Mouse (Mus musculus) kidney, postnatal 25 days (tissue): Measurements from ENCODE around the gene Olfr24.
"Not testable (repeated sequence)": the region's sequence is repeated elsewhere in the genome, so short reads cannot be mapped to it uniquely, and the experiment has no call there.

Source experiments
- DNase-seq, 2 experiments: peaks; one replicate each; pipeline ENCODE4 v3.0.0; 2021; ENCODE audit warnings: mixed read lengths in 2 of 2

Olfr24 gene

DNA sequence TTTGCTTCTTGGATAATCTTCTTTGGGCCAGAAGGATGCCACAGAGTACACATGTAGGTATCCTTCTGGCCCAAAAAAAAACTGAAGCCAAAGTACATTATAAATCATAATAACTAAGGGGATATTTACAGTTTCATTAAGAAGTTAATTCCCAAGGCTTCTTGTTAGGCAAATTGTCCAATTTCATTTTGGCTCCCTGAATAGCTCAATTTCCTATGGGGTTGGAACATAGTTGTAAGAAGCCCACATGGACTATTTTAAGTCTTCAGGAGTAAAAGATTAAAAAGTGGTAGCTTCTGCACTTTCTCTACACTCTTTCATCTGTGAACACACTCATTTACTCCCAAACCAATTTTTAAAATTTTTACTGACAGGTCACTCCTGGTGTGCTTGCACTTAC is at the start of gene Olfr24:
TSS of gene Olfr24 (minus strand) at position 101 of the 400 bp plus-strand sequence.
- DNase-seq = no peak

DNA sequence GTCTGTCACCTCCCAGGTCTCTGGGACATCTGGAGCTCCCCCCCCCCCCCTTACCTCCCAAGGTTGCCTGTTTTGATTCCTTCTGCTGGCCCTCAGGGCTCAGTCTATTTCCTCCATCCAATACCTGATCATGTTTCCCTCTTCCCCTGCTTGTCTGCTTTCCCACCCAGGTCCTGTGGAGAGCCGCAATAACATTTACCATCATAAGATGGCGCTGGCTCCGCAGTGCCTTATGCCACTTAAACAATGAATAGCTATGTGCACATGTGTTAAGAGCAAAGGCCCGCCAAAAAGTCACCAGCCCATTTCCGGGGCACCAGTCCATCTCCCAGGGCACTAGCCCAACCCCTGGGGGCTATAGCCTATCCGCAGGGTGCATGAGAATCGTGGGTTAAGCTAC is 21.5 kb upstream of the Olfr24 start:
- no peak for DNase-seq

DNA sequence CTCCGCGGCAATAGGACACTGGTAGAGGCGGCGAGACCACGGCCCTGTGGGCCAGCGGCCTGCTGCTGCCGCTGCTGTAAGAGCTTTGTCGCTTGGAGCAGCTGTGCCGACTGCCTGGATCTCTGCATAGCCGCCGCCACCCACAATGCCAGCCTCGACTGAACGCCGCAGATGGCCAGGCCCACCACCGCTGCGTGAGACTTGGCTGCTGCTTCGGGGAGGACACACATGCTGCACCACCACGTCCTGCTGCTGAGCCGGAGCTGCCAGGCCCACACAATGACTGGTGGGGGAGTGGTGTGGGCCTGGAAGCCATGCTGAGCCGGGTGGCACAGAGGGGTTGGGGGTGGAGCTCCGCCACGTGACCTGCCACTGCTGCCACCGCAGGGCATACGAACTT is 15.7 kb upstream of the Olfr24 start:
- DNase-seq = no peak

DNA sequence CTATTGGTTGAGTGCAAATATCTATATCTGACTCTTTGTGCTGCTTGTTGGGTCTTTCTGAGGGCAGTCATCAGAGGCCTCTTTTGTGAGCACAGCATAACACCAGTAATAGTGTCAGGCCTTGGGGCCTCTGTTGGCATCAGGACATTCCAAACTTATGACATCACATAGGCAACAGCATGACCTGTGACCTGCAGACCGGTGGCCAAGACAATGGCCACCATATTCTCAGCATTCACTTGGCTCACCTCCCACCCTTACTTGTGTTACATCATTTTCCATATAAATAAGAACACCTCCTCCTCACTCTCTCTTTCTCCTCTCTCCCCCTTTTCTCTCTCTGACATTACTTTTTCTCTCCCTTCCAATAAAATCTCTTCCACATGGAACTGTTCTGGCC is 15.2 kb upstream of the Olfr24 start:
- DNase-seq = no peak

DNA sequence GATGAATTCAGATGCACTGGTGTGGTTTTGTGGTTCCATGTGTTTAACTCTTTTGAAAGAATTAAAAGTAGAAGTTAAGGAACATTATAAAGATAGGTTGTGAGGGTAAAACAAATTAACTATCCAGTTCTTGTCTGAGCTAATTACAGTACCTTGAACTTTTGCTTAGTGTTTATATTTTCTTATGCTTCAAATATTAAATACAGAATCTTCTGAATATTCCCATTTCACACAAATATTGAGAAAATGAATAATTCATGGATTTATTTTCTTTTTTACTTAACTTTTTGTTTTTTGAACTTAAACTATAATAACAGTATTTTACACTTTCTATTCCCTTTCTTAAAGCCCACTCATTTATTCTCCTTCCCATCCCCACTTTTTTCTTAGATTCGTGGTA is 8.2 kb downstream of the Olfr24 start:
- DNase-seq = no peak

DNA sequence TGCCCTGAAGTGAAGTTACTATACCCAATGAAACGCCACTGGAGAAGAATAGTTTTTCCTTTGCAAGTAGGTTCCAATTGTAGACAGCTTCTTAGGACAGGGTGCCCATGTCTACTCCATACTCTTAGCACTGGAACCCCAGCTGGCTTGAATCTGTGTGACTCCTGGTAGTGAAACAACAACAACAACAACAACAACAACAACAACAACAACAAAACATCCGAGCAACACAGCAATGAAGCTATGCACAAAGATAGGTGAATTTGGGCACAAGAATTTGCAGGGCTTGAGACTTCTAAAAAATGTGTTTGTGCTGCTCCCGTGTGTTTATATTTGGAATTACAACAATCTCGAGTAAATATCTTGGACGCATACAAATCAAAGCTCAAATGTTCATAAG is 19.2 kb downstream of the Olfr24 start:
- DNase-seq = no peak

DNA sequence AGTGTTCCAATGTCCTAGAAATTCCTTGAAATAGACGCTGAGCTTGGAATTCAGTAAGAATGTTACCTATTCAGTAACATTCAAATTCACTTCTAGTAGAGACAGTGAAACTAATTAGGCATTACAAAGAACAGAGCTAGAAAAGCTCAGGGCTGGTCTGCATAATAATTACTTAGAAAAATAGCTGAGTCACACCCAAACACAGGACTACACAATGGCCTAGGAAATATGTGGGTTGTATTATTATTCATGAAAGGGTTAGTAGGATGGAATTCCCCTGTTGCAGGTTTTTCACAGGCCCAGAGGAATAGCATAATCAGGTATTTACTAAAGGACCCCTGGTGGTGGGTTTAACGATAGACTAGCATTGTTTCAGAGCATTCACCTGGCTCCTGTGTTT is 29.6 kb downstream of the Olfr24 start:
- DNase-seq = not testable (repeated sequence)

DNA sequence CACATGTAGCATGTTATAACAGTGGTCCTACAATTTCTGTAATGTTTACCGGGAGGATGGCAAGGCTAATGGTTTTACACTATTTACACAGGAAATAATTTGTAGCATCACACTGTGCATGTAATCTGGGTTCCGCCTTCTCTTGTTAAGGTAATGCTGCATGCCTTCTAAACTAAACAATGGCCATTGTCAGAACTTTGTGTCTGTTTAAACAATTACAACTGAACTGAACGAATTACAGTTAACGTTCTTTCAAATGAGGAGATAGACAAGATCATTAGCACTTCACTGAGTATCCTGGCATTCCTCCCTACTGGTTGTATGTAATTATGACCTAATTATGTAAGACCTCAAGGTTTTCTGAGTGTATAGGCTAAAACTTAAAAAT is 41.1 kb downstream of the Olfr24 start:
- DNase-seq = no peak

DNA sequence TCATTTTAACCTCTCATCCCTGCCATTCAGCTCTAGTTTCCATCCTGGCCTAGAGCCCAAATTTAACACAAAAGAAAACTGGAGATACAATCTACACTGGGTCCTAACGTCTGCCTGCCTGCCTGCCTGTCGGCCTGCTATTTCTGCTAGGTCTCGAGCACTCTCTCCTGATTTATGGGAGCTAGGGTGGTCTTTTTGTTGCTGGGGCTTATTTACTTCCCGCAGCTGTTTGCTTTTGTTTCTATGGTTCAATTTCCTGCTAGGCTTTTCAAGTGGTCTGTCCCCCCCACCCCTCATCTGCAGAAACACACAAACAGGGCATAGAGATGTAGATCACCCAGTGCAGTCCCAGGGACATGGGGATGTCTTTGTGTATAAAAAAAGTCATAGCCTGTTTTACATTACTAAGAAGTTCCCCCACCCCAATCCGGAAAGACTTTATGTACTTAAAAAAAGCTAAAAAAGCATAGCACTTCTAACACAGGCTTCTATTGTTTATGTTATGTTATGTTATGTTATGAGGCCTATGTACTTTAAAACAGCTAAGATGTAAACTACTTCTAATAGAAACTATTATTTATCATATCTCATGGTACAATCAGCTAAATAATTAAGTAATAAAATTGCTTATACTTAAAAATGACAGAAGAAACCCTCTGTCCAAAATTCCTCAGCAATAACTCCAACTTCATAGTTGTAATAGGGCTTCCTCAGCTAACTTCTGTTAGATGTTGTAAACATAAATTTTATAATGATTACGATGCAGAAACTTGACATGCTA is 41.7 kb downstream of the Olfr24 start:
- no peak for DNase-seq

DNA sequence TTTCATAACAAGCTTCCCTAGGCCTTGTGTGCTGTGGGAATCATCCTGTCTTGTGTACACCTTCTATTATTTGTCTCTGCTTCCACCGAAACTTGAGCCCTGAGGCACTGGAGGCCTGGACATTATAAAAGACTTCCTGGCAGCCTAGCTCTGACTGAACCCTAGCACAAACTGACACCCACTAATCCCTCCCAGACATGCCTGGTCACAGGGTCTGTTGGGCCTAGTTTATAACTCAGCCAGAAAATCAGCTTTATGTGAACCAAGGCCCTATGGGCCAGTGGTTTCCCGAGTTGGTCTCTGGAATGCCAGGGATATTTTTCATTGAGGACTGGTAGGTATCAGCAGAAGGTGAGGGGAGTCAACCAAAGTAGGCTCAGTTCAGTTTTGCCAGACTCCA is 42.8 kb downstream of the Olfr24 start:
- DNase-seq = no peak

DNA sequence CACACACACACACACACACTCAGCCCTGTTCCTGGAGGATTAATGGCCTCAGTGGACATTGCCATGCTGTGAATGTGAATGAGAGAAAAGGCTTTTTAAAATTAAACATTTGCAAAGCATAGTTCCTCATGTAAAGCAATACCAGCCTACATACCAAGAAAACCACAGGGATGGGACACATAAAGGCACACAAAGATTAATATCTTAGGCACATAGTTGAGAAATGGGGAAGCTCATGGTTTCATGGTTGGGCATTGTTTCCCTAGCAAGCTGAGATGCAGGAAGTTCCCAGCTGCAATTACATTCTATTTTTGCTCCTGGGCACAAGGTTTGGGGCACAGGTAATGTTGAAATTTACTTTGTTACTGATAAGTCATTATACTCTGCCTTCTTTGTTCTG is 58.2 kb downstream of the Olfr24 start:
- DNase-seq = no peak
